Mouse (Mus musculus) layer of hippocampus, adult 2 months (tissue): ENCODE data around the gene Ptpn4. TPM values are rescaled to one million over a fixed set of nuclear protein-coding genes. Genes with fewer than 3 reads are reported as not detected.
A peak's percentile ranks its signal among the peaks of the same experiment; 100 is the strongest.

Experiments
- DNase-seq, 2 experiments: peaks; one replicate each; pipeline ENCODE4 v3.0.0; 2022; ENCODE audit warnings: low spot score in 2 of 2
- H3K27ac ChIP-seq: fragments of 200-600 bp; 2 replicates; pipeline ENCODE4 v1.8.1; 2022
- H3K4me3 ChIP-seq: fragments of 200-600 bp; 2 replicates; pipeline ENCODE4 v1.8.1; 2022; ENCODE audit warnings: mild to moderate bottlenecking
- CTCF ChIP-seq: fragments of 200-600 bp; conservative IDR thresholded peaks from 2 replicates; pipeline ENCODE4 v1.8.1; 2022; ENCODE audit warnings: antibody characterized with exemption, mild to moderate bottlenecking, moderate library complexity
- total RNA-seq, 2 experiments: library from RNA; stranded (reverse); gene quantifications; 2 replicates each; pipeline ENCODE4 v1.2.3; 2021

The Ptpn4 gene
- total RNA-seq, 2 experiments from 2014 or later: 63.8 to 68.6 TPM

DNA sequence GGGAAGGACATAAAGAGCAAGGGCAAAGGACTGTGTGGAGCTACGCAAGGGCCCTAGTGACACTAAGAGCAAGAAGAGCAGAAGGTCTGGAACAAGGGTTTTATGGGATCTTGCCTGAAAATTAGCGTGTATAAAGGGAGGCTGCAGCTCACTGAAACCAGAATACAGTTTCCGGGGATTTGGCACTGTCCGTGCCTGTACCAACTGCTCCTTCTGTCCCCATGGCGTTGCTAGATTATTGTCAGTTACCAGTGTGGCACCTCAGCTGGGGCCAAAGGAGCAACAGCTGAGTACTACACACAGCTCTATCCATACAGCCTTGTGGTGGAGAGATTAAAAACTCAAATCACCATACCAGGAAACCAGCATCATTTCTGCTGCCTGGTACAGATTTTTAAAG, 187.0 kb downstream of the Ptpn4 start:
- no peak overlapping the region for H3K27ac ChIP-seq
- TF ChIP-seq CTCF: no peak
- H3K4me3 ChIP-seq: no peak overlapping the region
- no peak for DNase-seq

DNA sequence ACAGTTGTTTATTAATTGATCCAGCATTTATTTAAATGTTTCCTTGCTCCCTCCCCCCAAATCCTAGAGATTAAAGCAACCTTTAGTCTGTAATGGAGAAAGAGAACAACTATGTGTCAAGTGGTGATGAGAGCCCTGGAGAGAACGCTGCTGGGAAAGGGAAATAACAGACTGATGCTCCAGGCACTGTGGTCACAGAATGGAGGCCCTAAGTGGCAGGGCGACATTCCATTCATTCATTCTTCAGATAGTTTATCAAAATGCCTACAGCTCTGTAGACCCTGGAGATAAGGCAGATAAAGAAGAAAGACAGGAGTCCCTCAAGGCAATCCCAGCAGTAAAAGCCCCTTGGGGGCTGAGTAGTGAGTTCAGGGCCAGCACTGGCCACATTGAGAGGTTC, 187.8 kb downstream of the Ptpn4 start:
- H3K4me3 ChIP-seq: no peak overlapping the region
- no peak for DNase-seq
- no peak overlapping the region for H3K27ac ChIP-seq
- TF ChIP-seq CTCF: no peak

DNA sequence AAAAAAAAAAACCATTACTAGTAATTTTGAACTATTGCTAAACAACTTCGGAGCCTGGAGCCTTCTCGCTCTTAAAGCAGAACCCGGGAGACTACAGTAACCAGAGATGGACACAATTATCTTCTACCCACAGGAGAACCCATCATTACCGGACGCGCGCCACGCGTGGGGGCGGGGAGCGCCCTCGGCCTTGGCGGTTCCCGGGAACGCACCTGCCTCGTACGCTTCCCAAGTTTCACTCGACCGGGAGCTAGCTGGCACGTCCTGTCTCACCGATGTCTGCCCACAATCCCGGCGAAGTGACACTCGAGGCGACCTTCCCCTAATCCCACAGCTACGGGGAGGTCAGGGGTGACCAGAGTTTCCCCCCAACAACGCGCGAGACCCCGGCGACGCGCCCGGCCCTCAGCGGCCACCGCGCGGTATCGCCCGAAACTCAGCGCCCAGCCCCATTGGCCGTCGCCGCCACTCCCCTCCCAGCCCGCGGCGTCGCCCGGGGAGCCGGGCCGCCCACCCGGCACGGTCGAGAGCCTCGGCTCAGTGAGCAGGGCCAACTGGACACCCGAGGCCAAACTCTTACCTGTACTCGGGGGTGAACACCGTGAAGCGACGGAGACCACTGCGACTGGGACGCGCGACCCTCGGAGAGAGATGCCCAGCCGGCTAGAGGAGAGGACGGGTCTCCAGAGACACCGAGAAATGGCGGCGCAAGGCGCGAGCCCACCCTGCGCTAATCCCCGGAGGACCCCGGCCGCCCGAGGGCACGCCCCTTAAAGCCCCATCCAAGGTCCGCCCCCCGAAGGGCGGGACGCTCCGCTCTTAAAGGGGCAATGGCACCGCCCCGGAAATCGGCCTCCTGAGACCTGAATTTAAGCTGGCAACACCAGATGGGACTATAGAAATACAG, 189.0 kb downstream of the Ptpn4 start, which contains the start of gene Epb41l5:
Epb41l5 (minus strand) TSS at position 796 of the 907 bp plus-strand sequence.
- peak within 1 kb of the TSS; percentile 77 for H3K27ac ChIP-seq
- no peak; the same call in 1 of the 2 replicates for TF ChIP-seq CTCF
- peak within 1 kb of the TSS; percentile 99 for H3K4me3 ChIP-seq
- DNase-seq: peak; percentile 55 to 75

DNA sequence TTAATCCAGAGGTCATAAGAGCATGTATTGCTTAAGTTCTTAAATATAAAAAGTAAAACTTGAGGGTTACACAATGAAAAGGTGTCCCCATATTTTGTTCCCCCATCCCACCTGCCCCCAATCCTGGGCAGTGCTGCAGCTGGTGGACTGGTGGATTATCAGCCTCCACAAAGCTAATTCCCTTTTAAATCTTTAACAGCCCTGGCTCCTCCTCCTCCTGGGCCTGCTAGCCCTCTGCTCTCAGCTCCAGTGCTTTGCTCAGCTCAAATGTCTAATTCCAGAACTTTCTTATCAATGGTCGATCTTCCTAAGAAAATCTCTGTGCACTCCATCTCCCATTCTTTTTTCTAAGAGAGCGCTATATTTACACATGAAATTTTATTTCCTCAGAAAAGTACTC, 191.1 kb downstream of the Ptpn4 start:
- Histone ChIP-seq H3K27ac (no peak overlapping the region), H3K4me3 (no peak overlapping the region)
- no peak for TF ChIP-seq CTCF
- no peak for DNase-seq

DNA sequence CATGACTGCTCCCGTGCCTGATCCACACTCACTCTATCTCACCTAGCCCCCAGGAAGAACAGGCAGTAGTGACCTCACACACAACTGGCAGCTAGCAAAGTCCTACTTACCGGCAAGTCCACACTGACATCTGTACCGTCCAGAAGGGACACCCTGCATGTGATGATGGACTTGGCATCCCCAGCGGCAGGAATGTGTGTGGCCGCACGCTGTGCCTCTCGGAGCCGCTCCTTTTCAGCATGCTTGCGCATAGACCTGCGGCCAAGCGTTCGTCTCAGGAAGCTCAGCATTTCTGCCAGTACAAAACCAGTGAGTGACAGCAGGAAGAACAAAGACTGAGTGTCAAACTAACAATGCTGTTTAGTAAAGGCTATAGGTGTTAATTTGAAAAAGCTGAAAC, 195.0 kb downstream of the Ptpn4 start:
- peak; percentile 21; the same call in 1 of the 2 replicates for TF ChIP-seq CTCF
- Histone ChIP-seq H3K27ac (no peak overlapping the region), H3K4me3 (no peak overlapping the region)
- no peak for DNase-seq

DNA sequence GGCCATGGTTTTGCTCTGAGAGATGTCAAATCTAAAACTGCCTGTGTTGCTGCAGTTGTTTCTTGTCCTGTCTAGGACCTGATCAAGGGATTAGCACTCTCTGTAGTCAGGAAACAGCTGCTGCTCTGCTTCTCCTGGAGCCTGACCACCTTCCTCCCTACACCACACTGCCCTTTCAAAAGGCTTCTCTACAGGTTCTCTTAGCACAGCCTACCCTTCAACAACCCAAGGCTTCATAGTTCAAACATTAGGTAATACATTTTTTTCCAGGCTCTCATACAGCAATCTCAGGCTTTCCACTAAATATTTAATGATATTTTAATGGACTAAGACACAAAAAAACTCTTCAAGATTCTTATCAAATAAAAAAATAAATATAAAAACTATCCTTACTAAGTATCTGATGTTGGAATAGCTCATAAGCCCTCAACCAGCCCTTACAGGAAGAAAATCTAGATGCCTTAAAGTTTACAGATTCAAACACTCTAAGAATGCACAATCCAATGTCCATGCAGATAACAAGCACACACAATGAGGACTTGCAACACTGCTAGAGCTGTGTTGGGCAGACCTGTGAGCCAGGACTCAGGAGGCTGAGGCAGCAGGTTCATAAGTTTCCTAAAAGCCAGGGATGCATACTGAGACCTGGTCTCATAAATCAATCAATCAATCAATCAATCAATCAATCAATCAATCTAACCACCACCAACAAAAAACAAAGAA, 196.2 kb downstream of the Ptpn4 start:
- Histone ChIP-seq H3K27ac (no peak overlapping the region), H3K4me3 (no peak overlapping the region)
- TF ChIP-seq CTCF: no peak
- DNase-seq: no peak

DNA sequence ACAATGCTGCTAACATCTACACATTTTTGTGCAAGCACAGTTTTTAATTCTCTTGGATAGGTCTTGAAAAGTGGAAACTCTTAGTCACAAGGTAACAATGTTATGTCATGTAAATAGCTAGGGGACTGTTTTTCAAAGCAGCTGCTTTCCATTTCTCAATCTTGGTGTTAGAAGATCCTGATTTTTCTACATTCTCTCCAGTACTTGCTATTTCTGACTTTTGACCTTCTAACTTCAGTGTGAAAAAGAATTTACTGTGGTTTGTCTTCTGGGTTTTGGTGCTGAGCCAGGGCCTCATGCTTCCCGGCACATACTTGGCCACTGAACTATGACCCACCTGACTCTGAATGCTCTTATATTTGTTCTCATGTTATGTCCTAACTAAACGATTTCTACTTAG, 197.4 kb downstream of the Ptpn4 start:
- H3K27ac ChIP-seq: no peak overlapping the region
- no peak for TF ChIP-seq CTCF
- H3K4me3 ChIP-seq: no peak overlapping the region
- DNase-seq: no peak

DNA sequence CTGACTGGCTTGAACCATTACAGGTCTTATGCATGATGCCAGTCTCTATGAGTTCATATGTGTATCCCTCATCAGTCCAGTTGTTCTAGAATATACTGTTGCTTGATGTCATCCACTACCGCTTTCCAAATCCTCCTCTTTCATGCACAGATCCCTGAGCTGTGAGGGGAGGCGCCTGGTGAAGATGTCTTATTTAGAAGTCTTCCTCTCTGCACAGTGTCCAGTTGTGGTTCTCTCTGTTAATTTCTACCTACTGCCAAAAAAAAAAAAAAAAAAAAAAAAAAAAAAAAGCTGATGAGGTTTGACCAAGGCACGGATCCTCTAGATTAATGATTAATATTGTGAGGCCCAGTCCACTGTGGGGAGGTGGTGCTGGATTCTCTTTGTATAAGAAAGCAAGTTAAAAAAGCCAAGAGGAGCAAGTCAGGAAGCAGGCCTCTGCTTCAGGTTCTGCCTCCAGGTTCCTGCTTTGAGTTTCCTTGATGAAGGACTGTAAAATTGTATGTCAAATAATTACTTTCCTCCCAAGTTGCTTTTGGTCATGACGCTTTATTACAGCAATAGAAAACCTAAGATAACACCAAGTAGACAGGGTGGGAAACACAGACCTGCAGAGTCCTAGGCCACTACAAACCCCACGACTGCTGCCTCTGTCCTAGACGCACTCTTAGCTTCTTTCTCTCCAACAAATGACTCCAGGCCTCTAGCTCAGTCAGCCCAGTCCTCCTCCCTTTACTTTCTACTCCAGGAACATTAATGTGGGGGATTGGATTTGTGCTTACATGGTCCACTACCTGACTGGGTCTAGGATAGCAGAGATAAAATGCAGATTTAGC, 200.0 kb downstream of the Ptpn4 start:
- no peak overlapping the region for H3K27ac ChIP-seq
- TF ChIP-seq CTCF: no peak
- no peak overlapping the region for H3K4me3 ChIP-seq
- DNase-seq: no peak

DNA sequence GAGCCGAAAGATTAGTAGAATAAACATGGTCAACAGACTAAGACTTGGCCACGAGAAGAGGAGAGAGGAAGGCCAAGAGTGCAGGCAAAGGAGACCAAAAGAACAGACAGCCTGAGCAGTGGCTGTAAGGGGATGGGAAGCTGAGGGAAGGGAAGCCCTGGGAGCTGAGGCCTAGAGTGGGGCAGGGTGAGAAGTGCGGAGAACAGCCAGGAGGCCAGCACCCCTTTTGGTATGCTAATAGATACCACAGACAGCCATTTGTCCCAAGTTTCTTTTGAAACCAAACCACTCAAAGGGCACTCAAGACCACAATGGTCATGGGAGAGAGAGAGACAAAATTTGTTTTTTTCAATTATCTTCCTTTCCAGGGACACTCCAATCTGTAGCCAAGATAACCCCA, 202.7 kb downstream of the Ptpn4 start:
- Histone ChIP-seq H3K27ac (no peak overlapping the region), H3K4me3 (no peak overlapping the region)
- no peak for TF ChIP-seq CTCF
- no peak for DNase-seq

DNA sequence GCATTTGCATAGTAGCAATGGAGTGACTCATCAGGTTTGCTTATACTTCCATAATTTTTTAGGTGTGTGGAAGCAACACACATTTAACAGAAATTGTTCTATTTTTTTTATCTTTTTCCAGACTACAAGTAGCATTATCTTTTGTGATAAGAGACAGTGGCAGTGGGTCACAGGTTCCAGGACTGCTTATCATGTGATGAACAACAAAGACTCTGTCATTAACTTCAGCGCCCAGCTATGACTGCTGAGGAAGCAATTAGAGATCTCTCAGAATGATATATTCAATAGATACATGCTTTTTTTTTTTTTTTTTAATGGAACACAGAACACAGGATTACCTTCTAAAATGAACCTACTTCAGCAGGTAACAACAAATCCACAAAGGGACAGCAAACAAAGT, 207.0 kb downstream of the Ptpn4 start:
- DNase-seq: no peak
- TF ChIP-seq CTCF: no peak
- no peak overlapping the region for H3K27ac ChIP-seq
- H3K4me3 ChIP-seq: no peak overlapping the region

DNA sequence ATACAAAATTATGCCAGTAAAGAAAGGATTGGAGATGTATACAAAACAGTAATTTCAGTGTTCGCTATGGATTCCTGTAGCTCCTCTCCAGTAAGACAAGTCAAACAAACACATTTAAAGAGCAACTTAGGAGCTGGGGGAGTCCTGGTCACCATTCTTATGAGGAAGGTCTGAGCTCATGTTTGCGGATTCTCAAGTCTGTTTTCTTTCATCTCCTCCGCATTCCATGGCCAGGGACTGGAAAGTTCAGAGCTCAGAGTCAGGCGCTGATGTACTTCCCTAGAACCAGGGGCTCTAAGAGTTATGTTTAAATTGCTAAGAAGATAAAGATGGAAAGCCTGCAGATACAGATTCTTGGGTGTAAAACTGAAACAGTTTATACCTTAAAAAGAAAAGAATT, 210.6 kb downstream of the Ptpn4 start:
- H3K27ac ChIP-seq: no peak overlapping the region
- no peak for TF ChIP-seq CTCF
- no peak for DNase-seq
- H3K4me3 ChIP-seq: no peak overlapping the region

DNA sequence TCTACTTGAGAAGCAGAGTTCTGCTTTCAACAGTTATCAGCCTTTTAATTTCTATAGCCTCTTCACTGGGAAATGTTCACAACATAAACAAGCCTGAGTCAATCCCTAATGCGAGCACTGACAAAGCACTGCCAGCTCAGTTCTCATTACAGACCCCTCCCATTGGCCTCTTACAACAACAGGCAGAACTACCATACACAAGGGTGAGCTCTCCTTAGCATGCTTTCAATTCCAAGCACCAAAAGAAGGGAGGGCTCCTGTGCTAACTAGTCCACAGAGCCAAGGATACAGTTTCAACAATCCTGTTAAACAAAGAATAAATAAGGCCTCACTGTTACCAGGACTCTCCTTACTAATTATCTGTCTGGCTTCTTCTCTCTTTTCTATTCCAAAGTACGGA, 213.0 kb downstream of the Ptpn4 start:
- Histone ChIP-seq H3K4me3 (no peak overlapping the region), H3K27ac (no peak overlapping the region)
- no peak for TF ChIP-seq CTCF
- DNase-seq: no peak

DNA sequence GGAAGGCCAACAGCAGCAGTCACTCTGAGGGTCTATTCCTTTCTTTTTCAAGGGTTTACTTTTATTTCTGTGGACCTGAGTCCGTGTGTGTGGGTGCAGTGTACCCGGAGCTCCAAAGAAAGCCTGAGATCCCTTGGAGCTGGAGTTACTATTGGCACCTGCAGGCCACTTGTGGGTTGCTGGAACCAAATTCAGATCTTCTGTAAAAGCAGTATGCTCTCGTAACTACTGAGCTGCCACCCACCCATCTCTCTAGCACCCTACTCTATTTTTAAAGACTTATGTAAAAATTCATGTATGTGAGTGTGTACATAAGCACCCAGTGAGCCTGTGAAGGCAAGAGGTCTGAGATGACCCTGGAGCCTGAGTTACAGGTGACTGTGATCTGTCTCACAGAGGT, 232.0 kb downstream of the Ptpn4 start:
- TF ChIP-seq CTCF: no peak
- DNase-seq: no peak
- Histone ChIP-seq H3K27ac (no peak overlapping the region), H3K4me3 (no peak overlapping the region)

Other genes with a start within 250 kb of the Ptpn4 start
- gene Epb41l5, start 188.6 kb downstream of the Ptpn4 start, total RNA-seq: 1 to 10 TPM; 5.5 to 5.9 TPM
- 1 to 10 TPM; 7.1 to 7.5 TPM for gene Tmem177, start 75.6 kb upstream of the Ptpn4 start, total RNA-seq
- under 1 TPM; 0.28 to 0.29 TPM for gene Cfap221, start 159.6 kb upstream of the Ptpn4 start, total RNA-seq
- gene Sctr, start 169.3 kb upstream of the Ptpn4 start, total RNA-seq: 1 to 10 TPM; 1.0 to 1.8 TPM
- gene Tmem37, start 236.5 kb upstream of the Ptpn4 start, total RNA-seq: 1 to 10 TPM; 1.1 to 1.4 TPM